Mouse (Mus musculus): ENCODE results near the gene Rbbp4. TPM values are rescaled to one million over a fixed set of nuclear protein-coding genes. Genes with fewer than 3 reads are reported as not detected.

The Rbbp4 gene
- total RNA-seq, 1 experiment, result 81.2 TPM

DNA sequence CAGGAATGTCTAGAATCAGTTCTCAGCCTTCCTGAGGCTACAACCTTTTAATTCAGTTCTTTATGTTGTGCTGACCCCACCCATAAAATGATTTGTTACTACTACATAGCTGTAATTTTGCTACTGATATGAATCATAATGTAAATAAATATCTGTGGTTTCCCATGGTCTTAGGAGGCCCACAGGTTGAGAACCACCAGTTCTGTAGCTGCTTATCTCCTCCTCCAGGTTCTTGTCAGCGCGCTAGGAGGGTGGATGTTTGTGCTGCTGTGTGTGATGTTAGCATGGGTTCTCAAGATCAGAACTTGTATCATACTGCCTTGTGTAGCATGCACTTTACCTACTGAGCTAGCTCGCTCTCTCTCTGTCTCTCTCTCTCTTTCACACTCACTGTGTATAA, 4.6 kb upstream of the Rbbp4 start:
- no peaks in the 10 kb centered on the region for H3K9me3 ChIP-seq (ENCODE audit: control insufficient read depth, insufficient read depth, low read depth, low read length)
- no peak for DNase-seq (ENCODE audit: low read depth, low spot score)
- no peak overlapping the region for H3K27ac ChIP-seq (ENCODE audit: insufficient read depth, low read depth, low read length, poor library complexity, severe bottlenecking)
- TF ChIP-seq CHD2 (IDR thresholded peaks at IDR 0.05; ENCODE audit: low read depth, low read length) (no peak), ZNF384 (IDR thresholded peaks at IDR 0.05; ENCODE audit: low read depth, low read length) (no peak), ZC3H11A (IDR thresholded peaks at IDR 0.05; ENCODE audit: borderline replicate concordance, low read depth, low read length) (no peak), MAFK (IDR thresholded peaks at IDR 0.05; ENCODE audit: insufficient read depth, low read depth, low read length) (no peak), HCFC1 (IDR thresholded peaks at IDR 0.05; ENCODE audit: borderline replicate concordance, insufficient read depth, low read length) (no peak)
- H3K36me3 ChIP-seq (ENCODE audit: control insufficient read depth, insufficient read depth, low read length, poor library complexity, severe bottlenecking), result peaks cover 8% of the 10 kb centered on the region
- no peaks in the 10 kb centered on the region for H3K4me1 ChIP-seq (ENCODE audit: control insufficient read depth in 2 of 2, insufficient read depth in 2 of 2, low read length in 2 of 2, poor library complexity in 1 of 2)
- no peak overlapping the region for H3K4me3 ChIP-seq (ENCODE audit: insufficient read depth in 1 of 2, low read depth in 1 of 2, low read length in 2 of 2, poor library complexity in 1 of 2, severe bottlenecking in 1 of 2)
- in situ Hi-C loops (cut with MboI; ENCODE audit: low sequenced_read_pairs in 2 of 2, unreplicated experiment in 2 of 2), result no loop called here
- no peak overlapping the region for H3K9ac ChIP-seq (ENCODE audit: insufficient read depth, low read depth, low read length, poor library complexity, severe bottlenecking)

GRCm38 (mm10) chr4:129336291-129336690, 1.1 kb upstream of the Rbbp4 start:
- peak overlapping the region; percentile 99; the same call in 1 of the 2 replicates for H3K27ac ChIP-seq (ENCODE audit: insufficient read depth, low read depth, low read length, poor library complexity, severe bottlenecking)
- in situ Hi-C loops (cut with MboI; ENCODE audit: low sequenced_read_pairs in 2 of 2, unreplicated experiment in 2 of 2), result no loop called here
- peaks cover 0 to 2% of the 10 kb centered on the region in 2 experiments; a peak in 2 of 4 replicates for H3K4me1 ChIP-seq (ENCODE audit: control insufficient read depth in 2 of 2, insufficient read depth in 2 of 2, low read length in 2 of 2, poor library complexity in 1 of 2)
- no peak for TF ChIP-seq ZNF384 (IDR thresholded peaks at IDR 0.05; ENCODE audit: low read depth, low read length)
- no peak for TF ChIP-seq ZC3H11A (IDR thresholded peaks at IDR 0.05; ENCODE audit: borderline replicate concordance, low read depth, low read length)
- TF ChIP-seq CHD2 (IDR thresholded peaks at IDR 0.05; ENCODE audit: low read depth, low read length), result no peak
- TF ChIP-seq MAFK (IDR thresholded peaks at IDR 0.05; ENCODE audit: insufficient read depth, low read depth, low read length), result no peak
- no peak for TF ChIP-seq HCFC1 (IDR thresholded peaks at IDR 0.05; ENCODE audit: borderline replicate concordance, insufficient read depth, low read length)
- no peaks in the 10 kb centered on the region for H3K9me3 ChIP-seq (ENCODE audit: control insufficient read depth, insufficient read depth, low read depth, low read length)
- H3K4me3 ChIP-seq (ENCODE audit: insufficient read depth in 1 of 2, low read depth in 1 of 2, low read length in 2 of 2, poor library complexity in 1 of 2, severe bottlenecking in 1 of 2), result peak overlapping the region; percentile 81 to 88
- H3K36me3 ChIP-seq (ENCODE audit: control insufficient read depth, insufficient read depth, low read length, poor library complexity, severe bottlenecking), result peaks cover 11% of the 10 kb centered on the region
- H3K9ac ChIP-seq (ENCODE audit: insufficient read depth, low read depth, low read length, poor library complexity, severe bottlenecking), result peak overlapping the region; percentile 91
- no peak for DNase-seq (ENCODE audit: low read depth, low spot score)

DNA sequence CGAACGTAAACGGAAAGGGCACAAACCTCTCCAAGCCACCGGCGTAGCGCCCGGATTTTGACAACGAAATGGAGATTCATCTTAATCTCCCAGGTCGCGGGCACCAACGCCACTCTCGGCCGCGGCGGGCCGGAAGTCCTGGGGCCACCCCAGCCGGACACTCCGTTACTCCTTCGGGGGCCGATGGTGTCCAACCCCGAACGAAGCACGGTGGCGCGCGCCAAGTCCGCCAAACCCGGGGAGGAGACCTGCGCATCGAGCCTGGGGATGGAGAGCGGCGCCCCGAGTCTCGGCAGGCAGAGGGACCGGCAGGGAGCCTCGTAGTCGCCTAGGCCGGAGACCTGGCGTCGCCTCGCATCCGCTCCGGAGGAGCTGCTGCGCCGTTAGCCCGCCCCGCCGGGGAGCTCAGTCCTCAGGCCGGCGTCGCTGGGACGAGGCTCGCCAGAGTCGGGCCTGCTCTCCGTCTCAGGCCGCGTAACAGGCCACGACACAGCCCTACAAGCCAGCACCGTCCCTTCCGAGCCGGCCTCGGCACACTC, 424 bp downstream of the Rbbp4 start:
- H3K9me3 ChIP-seq (ENCODE audit: control insufficient read depth, insufficient read depth, low read depth, low read length), result no peaks in the 10 kb centered on the region
- peaks cover 2% of the 10 kb centered on the region in 2 experiments; a peak in 2 of 4 replicates for H3K4me1 ChIP-seq (ENCODE audit: control insufficient read depth in 2 of 2, insufficient read depth in 2 of 2, low read length in 2 of 2, poor library complexity in 1 of 2)
- no peak for DNase-seq (ENCODE audit: low read depth, low spot score)
- peaks cover 17% of the 10 kb centered on the region for H3K36me3 ChIP-seq (ENCODE audit: control insufficient read depth, insufficient read depth, low read length, poor library complexity, severe bottlenecking)
- H3K9ac ChIP-seq (ENCODE audit: insufficient read depth, low read depth, low read length, poor library complexity, severe bottlenecking), result peak overlapping the region; percentile 100
- in situ Hi-C loops (cut with MboI; ENCODE audit: low sequenced_read_pairs in 2 of 2, unreplicated experiment in 2 of 2), result no loop called here
- peak overlapping the region; percentile 94 to 100 for H3K4me3 ChIP-seq (ENCODE audit: insufficient read depth in 1 of 2, low read depth in 1 of 2, low read length in 2 of 2, poor library complexity in 1 of 2, severe bottlenecking in 1 of 2)
- peak overlapping the region; percentile 94 for H3K27ac ChIP-seq (ENCODE audit: insufficient read depth, low read depth, low read length, poor library complexity, severe bottlenecking)
- TF ChIP-seq ZNF384 (IDR thresholded peaks at IDR 0.05; ENCODE audit: low read depth, low read length) (no peak), HCFC1 (IDR thresholded peaks at IDR 0.05; ENCODE audit: borderline replicate concordance, insufficient read depth, low read length) (0 out of 2 replicates have a peak, but pooled peaks have one; percentile 36)

DNA sequence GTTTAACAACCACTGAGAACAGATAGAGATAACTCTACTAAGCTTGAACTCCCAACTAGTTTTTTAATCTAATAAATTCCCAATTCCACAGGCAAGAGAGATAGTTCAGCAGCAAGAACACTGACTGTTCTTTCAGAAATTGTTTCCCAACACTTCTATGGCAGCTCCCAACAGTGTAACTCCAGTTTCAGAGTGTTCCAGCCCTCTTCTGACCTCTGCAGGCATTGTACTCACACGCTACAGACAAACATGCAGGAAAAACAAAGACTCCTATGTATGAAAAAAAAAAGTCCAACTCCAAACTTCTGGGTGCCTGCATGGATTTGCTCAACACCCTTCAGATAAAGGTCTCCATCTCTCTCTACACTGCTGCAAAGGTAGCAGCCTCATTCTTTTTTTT, 2.3 kb downstream of the Rbbp4 start:
- H3K9ac ChIP-seq (ENCODE audit: insufficient read depth, low read depth, low read length, poor library complexity, severe bottlenecking), result no peak overlapping the region; the same call in 1 of the 2 replicates
- peaks cover 29% of the 10 kb centered on the region for H3K36me3 ChIP-seq (ENCODE audit: control insufficient read depth, insufficient read depth, low read length, poor library complexity, severe bottlenecking)
- H3K4me3 ChIP-seq (ENCODE audit: insufficient read depth in 1 of 2, low read depth in 1 of 2, low read length in 2 of 2, poor library complexity in 1 of 2, severe bottlenecking in 1 of 2), result peak overlapping the region in 1 of 2 experiments; percentile 100; a peak in 1 of 4 replicates
- no peak for DNase-seq (ENCODE audit: low read depth, low spot score)
- TF ChIP-seq MAFK (IDR thresholded peaks at IDR 0.05; ENCODE audit: insufficient read depth, low read depth, low read length) (no peak), ZC3H11A (IDR thresholded peaks at IDR 0.05; ENCODE audit: borderline replicate concordance, low read depth, low read length) (no peak), ZNF384 (IDR thresholded peaks at IDR 0.05; ENCODE audit: low read depth, low read length) (no peak), CHD2 (IDR thresholded peaks at IDR 0.05; ENCODE audit: low read depth, low read length) (no peak), HCFC1 (IDR thresholded peaks at IDR 0.05; ENCODE audit: borderline replicate concordance, insufficient read depth, low read length) (no peak)
- peaks cover 2% of the 10 kb centered on the region in 2 experiments; a peak in 2 of 4 replicates for H3K4me1 ChIP-seq (ENCODE audit: control insufficient read depth in 2 of 2, insufficient read depth in 2 of 2, low read length in 2 of 2, poor library complexity in 1 of 2)
- in situ Hi-C loops (cut with MboI; ENCODE audit: low sequenced_read_pairs in 2 of 2, unreplicated experiment in 2 of 2), result no loop called here
- H3K27ac ChIP-seq (ENCODE audit: insufficient read depth, low read depth, low read length, poor library complexity, severe bottlenecking), result no peak overlapping the region
- H3K9me3 ChIP-seq (ENCODE audit: control insufficient read depth, insufficient read depth, low read depth, low read length), result no peaks in the 10 kb centered on the region
